Mouse (Mus musculus): ENCODE results near the gene St7. TPM values are rescaled to one million over a fixed set of nuclear protein-coding genes. Genes with fewer than 3 reads are reported as not detected.

The St7 gene
- polyA plus RNA-seq, 1 experiment, result 7.4 TPM

GRCm38 (mm10) chr6:17905776-17906175, 213.0 kb downstream of the St7 start:
- H3K27ac ChIP-seq (ENCODE audit: insufficient read depth, low read length), result no peak overlapping the region

GRCm38 (mm10) chr6:17906289-17906688, 213.6 kb downstream of the St7 start:
- Histone ChIP-seq H3K4me3 (ENCODE audit: low read depth, low read length) (no peak overlapping the region), H3K36me3 (ENCODE audit: control insufficient read depth, insufficient read depth, low read length, poor library complexity, severe bottlenecking) (no peaks in the 10 kb centered on the region), H3K27me3 (ENCODE audit: control insufficient read depth, insufficient read depth, low read length, poor library complexity, severe bottlenecking) (no peaks in the 10 kb centered on the region), H3K27ac (ENCODE audit: insufficient read depth, low read length) (no peak overlapping the region), H3K9ac (ENCODE audit: low read depth, poor library complexity, severe bottlenecking) (no peak overlapping the region), H3K4me1 (ENCODE audit: control insufficient read depth, insufficient read depth, low read length) (peaks cover 2% of the 10 kb centered on the region), H3K9me3 (replicated peaks; ENCODE audit: control insufficient read depth, insufficient read depth, low read length, poor library complexity, severe bottlenecking) (no peaks in the 10 kb centered on the region)
- no peak for TF ChIP-seq POLR2A (IDR thresholded peaks at IDR 0.05; ENCODE audit: insufficient read depth, low read length)

More at GRCm38 (mm10) chr6:17905776-17906175, 213.0 kb downstream of the St7 start:
- Histone ChIP-seq H3K4me3 (ENCODE audit: low read depth, low read length) (no peak overlapping the region), H3K4me1 (ENCODE audit: control insufficient read depth, insufficient read depth, low read length) (peaks cover 2% of the 10 kb centered on the region), H3K9me3 (replicated peaks; ENCODE audit: control insufficient read depth, insufficient read depth, low read length, poor library complexity, severe bottlenecking) (no peaks in the 10 kb centered on the region), H3K36me3 (ENCODE audit: control insufficient read depth, insufficient read depth, low read length, poor library complexity, severe bottlenecking) (no peaks in the 10 kb centered on the region), H3K9ac (ENCODE audit: low read depth, poor library complexity, severe bottlenecking) (no peak overlapping the region), H3K27me3 (ENCODE audit: control insufficient read depth, insufficient read depth, low read length, poor library complexity, severe bottlenecking) (no peaks in the 10 kb centered on the region)
- no peak for TF ChIP-seq EP300 (IDR thresholded peaks at IDR 0.05; ENCODE audit: insufficient read depth, low read depth, low read length)
- TF ChIP-seq CTCF (IDR thresholded peaks at IDR 0.05; ENCODE audit: low read depth, low read length), result no peak
- TF ChIP-seq POLR2A (IDR thresholded peaks at IDR 0.05; ENCODE audit: insufficient read depth, low read length), result no peak

- Histone ChIP-seq H3K27ac (ENCODE audit: insufficient read depth, low read length) (no peak overlapping the region), H3K9ac (ENCODE audit: low read depth, poor library complexity, severe bottlenecking) (no peak overlapping the region), H3K4me1 (ENCODE audit: control insufficient read depth, insufficient read depth, low read length) (peaks cover 4% of the 10 kb centered on the region), H3K36me3 (ENCODE audit: control insufficient read depth, insufficient read depth, low read length, poor library complexity, severe bottlenecking) (no peaks in the 10 kb centered on the region), H3K9me3 (replicated peaks; ENCODE audit: control insufficient read depth, insufficient read depth, low read length, poor library complexity, severe bottlenecking) (no peaks in the 10 kb centered on the region), H3K4me3 (ENCODE audit: low read depth, low read length) (no peak overlapping the region), H3K27me3 (ENCODE audit: control insufficient read depth, insufficient read depth, low read length, poor library complexity, severe bottlenecking) (no peaks in the 10 kb centered on the region)
- TF ChIP-seq CTCF (IDR thresholded peaks at IDR 0.05; ENCODE audit: low read depth, low read length) (no peak), EP300 (IDR thresholded peaks at IDR 0.05; ENCODE audit: insufficient read depth, low read depth, low read length) (no peak), POLR2A (IDR thresholded peaks at IDR 0.05; ENCODE audit: insufficient read depth, low read length) (no peak)
Observed at GRCm38 (mm10) chr6:17912312-17912711, 219.6 kb downstream of the St7 start.

GRCm38 (mm10) chr6:17912825-17913224, 220.1 kb downstream of the St7 start:
- no peaks in the 10 kb centered on the region for H3K36me3 ChIP-seq (ENCODE audit: control insufficient read depth, insufficient read depth, low read length, poor library complexity, severe bottlenecking)
- TF ChIP-seq POLR2A (IDR thresholded peaks at IDR 0.05; ENCODE audit: insufficient read depth, low read length) (no peak), CTCF (IDR thresholded peaks at IDR 0.05; ENCODE audit: low read depth, low read length) (no peak), EP300 (IDR thresholded peaks at IDR 0.05; ENCODE audit: insufficient read depth, low read depth, low read length) (no peak)
- H3K27me3 ChIP-seq (ENCODE audit: control insufficient read depth, insufficient read depth, low read length, poor library complexity, severe bottlenecking), result no peaks in the 10 kb centered on the region
- H3K4me1 ChIP-seq (ENCODE audit: control insufficient read depth, insufficient read depth, low read length), result peaks cover 4% of the 10 kb centered on the region
- H3K9ac ChIP-seq (ENCODE audit: low read depth, poor library complexity, severe bottlenecking), result no peak overlapping the region
- H3K9me3 ChIP-seq (replicated peaks; ENCODE audit: control insufficient read depth, insufficient read depth, low read length, poor library complexity, severe bottlenecking), result no peaks in the 10 kb centered on the region
- no peak overlapping the region for H3K4me3 ChIP-seq (ENCODE audit: low read depth, low read length)
- H3K27ac ChIP-seq (ENCODE audit: insufficient read depth, low read length), result no peak overlapping the region

GRCm38 (mm10) chr6:17913315-17913714, 220.6 kb downstream of the St7 start:
- Histone ChIP-seq H3K9me3 (replicated peaks; ENCODE audit: control insufficient read depth, insufficient read depth, low read length, poor library complexity, severe bottlenecking) (no peaks in the 10 kb centered on the region), H3K9ac (ENCODE audit: low read depth, poor library complexity, severe bottlenecking) (no peak overlapping the region), H3K36me3 (ENCODE audit: control insufficient read depth, insufficient read depth, low read length, poor library complexity, severe bottlenecking) (no peaks in the 10 kb centered on the region), H3K4me3 (ENCODE audit: low read depth, low read length) (no peak overlapping the region), H3K27ac (ENCODE audit: insufficient read depth, low read length) (no peak overlapping the region), H3K4me1 (ENCODE audit: control insufficient read depth, insufficient read depth, low read length) (peaks cover 4% of the 10 kb centered on the region), H3K27me3 (ENCODE audit: control insufficient read depth, insufficient read depth, low read length, poor library complexity, severe bottlenecking) (no peaks in the 10 kb centered on the region)
- TF ChIP-seq CTCF (IDR thresholded peaks at IDR 0.05; ENCODE audit: low read depth, low read length), result no peak
- no peak for TF ChIP-seq EP300 (IDR thresholded peaks at IDR 0.05; ENCODE audit: insufficient read depth, low read depth, low read length)
- TF ChIP-seq POLR2A (IDR thresholded peaks at IDR 0.05; ENCODE audit: insufficient read depth, low read length), result no peak

GRCm38 (mm10) chr6:17914300-17914699, 221.6 kb downstream of the St7 start:
- no peaks in the 10 kb centered on the region for H3K36me3 ChIP-seq (ENCODE audit: control insufficient read depth, insufficient read depth, low read length, poor library complexity, severe bottlenecking)

More at GRCm38 (mm10) chr6:17914300-17914699, 221.6 kb downstream of the St7 start:
- no peak overlapping the region for H3K9ac ChIP-seq (ENCODE audit: low read depth, poor library complexity, severe bottlenecking)
- peaks cover 4% of the 10 kb centered on the region for H3K4me1 ChIP-seq (ENCODE audit: control insufficient read depth, insufficient read depth, low read length)
- H3K9me3 ChIP-seq (replicated peaks; ENCODE audit: control insufficient read depth, insufficient read depth, low read length, poor library complexity, severe bottlenecking), result no peaks in the 10 kb centered on the region
- H3K27ac ChIP-seq (ENCODE audit: insufficient read depth, low read length), result no peak overlapping the region
- TF ChIP-seq EP300 (IDR thresholded peaks at IDR 0.05; ENCODE audit: insufficient read depth, low read depth, low read length) (no peak), POLR2A (IDR thresholded peaks at IDR 0.05; ENCODE audit: insufficient read depth, low read length) (no peak), CTCF (IDR thresholded peaks at IDR 0.05; ENCODE audit: low read depth, low read length) (no peak)
- no peak overlapping the region for H3K4me3 ChIP-seq (ENCODE audit: low read depth, low read length)
- H3K27me3 ChIP-seq (ENCODE audit: control insufficient read depth, insufficient read depth, low read length, poor library complexity, severe bottlenecking), result no peaks in the 10 kb centered on the region
